Mouse (Mus musculus) intestine, embryonic 15.5 days (tissue): ENCODE data around the gene Cyb5r1. TPM values are rescaled to one million over a fixed set of nuclear protein-coding genes. Genes with fewer than 3 reads are reported as not detected.

Source experiments
- ATAC-seq: fragments of 200-750 bp; cut with Nextera tagmentation; 2 replicates; pipeline ENCODE4 v1.8.0; 2017; ENCODE audit warnings: moderate TSS enrichment, moderate library complexity
- H3K27ac ChIP-seq: fragments of 300-500 bp; sonication (generic); 2 replicates; pipeline ENCODE4 v1.5.1; 2015; ENCODE audit warnings: mild to moderate bottlenecking, inconsistent platforms
- H3K27me3 ChIP-seq: fragments of 300-500 bp; sonication (generic); replicated peaks from 2 replicates; pipeline ENCODE4 v1.6.1; 2015; ENCODE audit warnings: inconsistent platforms
- H3K36me3 ChIP-seq: fragments of 300-500 bp; sonication (generic); 2 replicates; pipeline ENCODE4 v1.6.1; 2015; ENCODE audit warnings: inconsistent platforms
- H3K4me1 ChIP-seq: fragments of 300-500 bp; sonication (generic); replicated peaks from 2 replicates; pipeline ENCODE4 v1.6.1; 2015; ENCODE audit warnings: inconsistent platforms
- H3K4me2 ChIP-seq: fragments of 300-500 bp; sonication (generic); replicated peaks from 2 replicates; pipeline ENCODE4 v1.6.1; 2015; ENCODE audit warnings: mild to moderate bottlenecking, inconsistent platforms
- H3K4me3 ChIP-seq: fragments of 300-500 bp; sonication (generic); replicated peaks from 2 replicates; pipeline ENCODE4 v1.5.1; 2015; ENCODE audit warnings: inconsistent platforms
- H3K9ac ChIP-seq: fragments of 300-500 bp; sonication (generic); 2 replicates; pipeline ENCODE4 v1.6.1; 2015; ENCODE audit warnings: inconsistent platforms
- H3K9me3 ChIP-seq: fragments of 300-500 bp; sonication (generic); 2 replicates; pipeline ENCODE4 v1.6.1; 2016; ENCODE audit warnings: inconsistent platforms
- WGBS: fragments of 180-500 bp; shearing (Covaris S2); methylation state at CpG from one replicate; pipeline ENCODE4 v1.1.7; 2015; 5-methylcytosine and 5-hydroxymethylcytosine counted together
- polyA plus RNA-seq: library from polyadenylated mRNA; unstranded; fragments of >200 nt; fragmentation: Nextera tagmentation; extraction: Ambion mirVana; gene quantifications from 2 replicates; pipeline ENCODE4 v1.2.1, GENCODE M21; 2015

Gene Cyb5r1
- polyA plus RNA-seq = 35.8 and 37.9 TPM in 2 replicates

DNA sequence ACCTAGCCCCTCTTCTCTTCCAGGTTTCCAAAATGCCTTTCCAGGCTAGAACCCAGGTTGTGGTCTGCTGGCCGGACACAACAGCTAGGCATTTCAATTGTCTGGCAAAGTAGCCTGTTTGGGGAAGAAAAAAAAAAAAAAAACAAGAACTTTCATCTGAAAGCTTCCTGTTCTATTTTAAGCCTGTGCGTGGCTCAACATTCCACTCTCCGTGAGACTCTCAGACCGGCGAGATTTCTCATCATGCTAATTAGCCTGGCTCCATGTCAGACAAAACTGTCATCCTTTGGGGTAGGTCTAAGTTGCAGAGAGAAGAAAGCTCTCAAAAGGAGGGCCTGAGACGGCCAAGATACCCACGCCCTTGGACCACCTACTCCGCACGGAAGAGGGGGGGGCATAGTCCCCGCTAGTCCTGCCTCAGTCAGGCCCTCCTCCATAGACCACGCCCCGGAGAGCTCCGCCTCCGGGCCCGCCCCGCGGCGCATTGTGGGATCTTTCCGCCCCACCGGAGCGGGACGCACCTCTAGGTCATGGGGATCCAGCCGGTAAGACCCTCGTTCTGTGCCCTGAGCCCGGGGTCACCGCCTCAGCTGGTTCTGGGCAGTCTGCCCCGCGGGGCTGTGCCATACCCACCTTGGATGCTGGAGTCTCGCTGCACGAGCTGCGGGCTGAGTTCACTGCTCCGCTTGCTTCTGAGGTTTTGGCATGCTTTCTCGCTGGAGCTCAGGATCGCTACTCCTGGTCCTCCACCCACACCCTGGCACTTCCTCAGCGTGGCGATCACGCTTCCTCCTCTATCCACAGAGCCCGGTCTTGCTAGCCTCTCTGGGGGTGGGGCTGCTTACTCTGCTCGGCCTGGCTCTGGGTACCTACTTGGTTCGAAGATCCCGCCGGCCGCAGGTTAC, at the start of gene Cyb5r1:
Cyb5r1 (plus strand) TSS at position 51 of the 905 bp plus-strand sequence.
- no peaks in the 10 kb centered on the region for H3K27me3 ChIP-seq
- H3K27ac ChIP-seq = peak within 1 kb of the TSS; percentile 71
- peak; percentile 99 for ATAC-seq
- peak within 1 kb of the TSS; percentile 83 for H3K4me2 ChIP-seq
- peak within 1 kb of the TSS; percentile 83 for H3K4me3 ChIP-seq
- H3K9ac ChIP-seq = peak within 1 kb of the TSS; percentile 83
- H3K9me3 ChIP-seq = no peaks in the 10 kb centered on the region
- H3K4me1 ChIP-seq = peaks cover 8% of the 10 kb centered on the region
- WGBS = under 1% methylated on average over 43 of the region's 43 CpGs
- peaks cover 15% of the 10 kb centered on the region for H3K36me3 ChIP-seq

DNA sequence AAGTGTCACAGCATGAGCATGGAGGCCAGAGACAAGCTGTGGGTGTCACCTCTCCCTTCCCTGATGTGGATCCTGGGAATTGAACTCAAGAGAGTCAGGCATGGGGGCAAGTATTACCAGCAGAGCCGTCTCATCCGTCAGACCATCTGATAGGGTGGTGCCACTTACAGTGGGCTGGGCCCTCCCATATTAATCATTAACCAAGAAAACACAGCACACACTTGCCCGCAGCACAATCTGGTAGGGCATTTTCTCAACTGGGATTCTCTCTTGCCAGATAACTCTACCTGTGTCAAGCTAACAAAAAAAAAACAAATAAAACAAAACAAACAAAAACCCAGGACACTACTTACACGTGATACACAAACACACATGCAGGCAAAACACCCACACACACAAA, 47.9 kb upstream of the Cyb5r1 start:
- Histone ChIP-seq H3K4me1 (peaks cover 6% of the 10 kb centered on the region), H3K27me3 (no peaks in the 10 kb centered on the region), H3K4me3 (no peak overlapping the region), H3K27ac (no peak overlapping the region), H3K9ac (no peak overlapping the region), H3K9me3 (no peaks in the 10 kb centered on the region), H3K36me3 (peaks cover 41% of the 10 kb centered on the region), H3K4me2 (no peak overlapping the region)
- WGBS = 59% methylated on average over 4 of the region's 4 CpGs
- peak; percentile 61 for ATAC-seq

DNA sequence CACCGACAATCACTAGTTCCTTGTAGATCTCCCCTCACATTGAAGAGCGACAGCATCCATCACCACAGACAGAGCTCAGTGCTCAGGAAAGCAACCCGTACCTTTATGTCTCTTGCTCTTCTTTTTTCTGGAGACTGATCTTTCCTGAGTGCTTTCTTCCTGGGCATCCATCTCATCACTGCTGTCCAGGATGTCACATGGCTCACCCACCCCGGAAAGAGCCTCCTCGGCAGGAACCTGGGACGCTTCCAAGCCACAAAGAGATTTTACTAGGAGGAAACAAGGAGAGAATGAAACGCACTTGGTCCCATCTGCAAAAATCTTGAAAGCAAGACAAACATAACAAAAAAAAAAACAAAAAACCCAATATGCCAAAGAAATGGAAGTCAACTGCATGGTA, 44.7 kb upstream of the Cyb5r1 start:
- Histone ChIP-seq H3K27ac (no peak overlapping the region), H3K9ac (no peak overlapping the region; the same call in 1 of the 2 replicates), H3K9me3 (no peaks in the 10 kb centered on the region), H3K4me3 (peak overlapping the region; percentile 86), H3K27me3 (no peaks in the 10 kb centered on the region), H3K36me3 (peaks cover 17% of the 10 kb centered on the region), H3K4me2 (peak overlapping the region; percentile 76), H3K4me1 (peaks cover 6% of the 10 kb centered on the region)
- 72% methylated on average over 7 of the region's 7 CpGs for WGBS
- no peak for ATAC-seq

DNA sequence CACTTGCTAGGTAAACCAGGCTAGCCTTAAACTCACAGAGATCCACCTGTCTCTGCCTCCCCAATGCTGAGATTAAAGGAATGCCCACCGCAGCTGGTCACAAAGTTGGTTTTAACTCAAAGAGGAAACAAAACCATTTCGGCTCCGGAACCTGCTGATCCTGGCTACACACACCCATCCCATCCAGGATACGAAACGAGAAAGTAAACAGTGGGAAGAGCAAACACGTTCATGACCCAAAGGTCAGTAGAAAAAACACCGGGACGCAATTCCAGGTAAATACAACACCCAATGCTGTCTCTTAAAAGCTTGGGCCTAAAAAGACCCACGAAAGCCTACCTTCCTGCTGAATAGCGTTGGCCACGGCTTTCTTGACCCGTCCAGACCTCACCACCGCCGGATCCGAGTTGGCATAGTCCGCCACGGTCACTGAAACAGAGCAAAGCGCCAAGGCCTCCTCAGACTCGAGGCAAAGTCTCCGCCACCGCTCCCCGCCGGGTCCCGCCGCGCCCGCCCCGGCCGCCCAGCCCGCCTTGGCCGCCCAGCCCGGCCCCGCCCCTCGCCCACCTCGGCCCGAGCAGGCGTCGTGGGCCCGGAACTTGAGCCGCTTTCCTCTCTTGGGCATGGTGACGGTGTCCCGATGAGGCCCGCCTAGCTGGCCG, 44.0 kb upstream of the Cyb5r1 start:
- H3K4me3 ChIP-seq = peak overlapping the region; percentile 86
- H3K4me1 ChIP-seq = peaks cover 6% of the 10 kb centered on the region
- H3K9ac ChIP-seq = peak overlapping the region; percentile 97
- peak; percentile 90 for ATAC-seq
- H3K27me3 ChIP-seq = no peaks in the 10 kb centered on the region
- under 1% methylated on average over 31 of the region's 44 CpGs for WGBS
- no peaks in the 10 kb centered on the region for H3K9me3 ChIP-seq
- H3K4me2 ChIP-seq = peak overlapping the region; percentile 76
- H3K36me3 ChIP-seq = peaks cover 12% of the 10 kb centered on the region
- peak overlapping the region; percentile 84 for H3K27ac ChIP-seq

DNA sequence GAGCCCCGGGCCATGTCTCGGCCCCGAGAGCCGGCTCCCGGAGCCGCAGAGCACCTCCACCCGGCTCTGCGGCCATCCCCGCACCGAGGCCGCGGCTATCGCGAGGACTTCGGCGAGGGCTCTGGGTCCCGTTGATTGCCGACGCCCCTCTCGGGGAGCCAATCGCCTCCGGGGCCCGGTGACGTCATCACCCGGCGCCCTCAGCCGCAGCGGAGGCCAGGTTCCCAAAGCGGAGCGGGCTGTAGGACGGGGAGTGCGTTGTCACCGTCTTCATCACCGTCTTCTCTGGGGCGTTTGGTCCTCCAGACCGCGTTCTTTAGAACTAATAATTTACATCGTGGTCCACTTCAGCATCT, 43.5 kb upstream of the Cyb5r1 start, which contains the start of gene Tmem183a:
Tmem183a (minus strand) TSS at position 123 of the 356 bp plus-strand sequence.
- H3K4me3 ChIP-seq = peak within 1 kb of the TSS; percentile 86
- peaks cover 12% of the 10 kb centered on the region for H3K36me3 ChIP-seq
- WGBS = under 1% methylated on average over 38 of the region's 38 CpGs
- H3K27me3 ChIP-seq = no peaks in the 10 kb centered on the region
- peaks cover 6% of the 10 kb centered on the region for H3K4me1 ChIP-seq
- H3K27ac ChIP-seq = peak within 1 kb of the TSS; percentile 84
- no peaks in the 10 kb centered on the region for H3K9me3 ChIP-seq
- peak; percentile 97 for ATAC-seq
- H3K4me2 ChIP-seq = peak within 1 kb of the TSS; percentile 76
- peak within 1 kb of the TSS; percentile 97 for H3K9ac ChIP-seq

DNA sequence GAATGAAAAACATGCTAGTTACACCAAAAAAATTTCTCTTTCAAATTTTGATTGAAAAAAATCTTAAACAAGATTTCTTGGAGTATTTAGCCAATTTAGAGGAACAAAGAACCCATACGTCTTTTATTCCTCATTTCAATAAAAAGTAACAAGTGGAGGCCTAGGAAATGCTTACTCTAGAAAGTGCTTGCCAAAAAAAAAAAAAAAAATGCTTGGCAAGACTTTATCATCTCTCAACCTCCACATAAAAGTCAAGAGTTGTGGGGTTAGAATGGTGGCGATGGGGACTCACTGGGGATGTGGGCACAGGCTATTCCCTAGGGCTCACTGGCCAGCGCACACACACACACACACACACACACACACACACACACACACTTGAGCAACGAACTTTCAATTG, 42.2 kb upstream of the Cyb5r1 start:
- 82% methylated on average over 4 of the region's 4 CpGs for WGBS
- H3K27me3 ChIP-seq = no peaks in the 10 kb centered on the region
- no peak overlapping the region for H3K4me2 ChIP-seq
- H3K27ac ChIP-seq = no peak overlapping the region
- H3K4me1 ChIP-seq = peaks cover 3% of the 10 kb centered on the region
- H3K9ac ChIP-seq = no peak overlapping the region
- H3K4me3 ChIP-seq = no peak overlapping the region
- no peak for ATAC-seq
- H3K36me3 ChIP-seq = peaks cover 8% of the 10 kb centered on the region; the same call in 1 of the 2 replicates
- H3K9me3 ChIP-seq = no peaks in the 10 kb centered on the region

DNA sequence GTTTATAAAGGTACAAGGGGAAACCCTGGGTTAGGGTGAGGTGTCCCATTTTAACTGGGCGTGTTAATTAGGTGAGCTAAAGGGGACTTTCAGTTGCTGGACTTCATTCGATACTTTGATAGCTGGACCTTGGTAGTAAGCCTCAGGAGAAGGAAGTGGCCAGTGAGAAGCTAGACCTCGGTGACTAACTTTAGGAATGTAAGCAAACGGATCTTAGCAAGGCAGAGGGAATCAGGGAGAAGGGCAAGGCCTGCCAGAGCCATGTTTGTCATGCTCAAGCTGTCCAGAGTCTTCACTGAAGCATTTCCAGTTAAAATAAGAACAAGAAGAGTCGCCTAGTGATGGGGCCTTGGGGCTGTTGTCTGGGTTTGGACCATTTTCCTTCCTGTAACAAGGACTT, 39.9 kb upstream of the Cyb5r1 start:
- no peak overlapping the region for H3K4me2 ChIP-seq
- no peak overlapping the region for H3K4me3 ChIP-seq
- WGBS = 60% methylated on average over 5 of the region's 5 CpGs
- 0 out of 2 replicates have a peak, but pooled peaks cover 3% of the 10 kb centered on the region for H3K27me3 ChIP-seq
- H3K9me3 ChIP-seq = no peaks in the 10 kb centered on the region
- H3K4me1 ChIP-seq = peaks cover 3% of the 10 kb centered on the region; the same call in 1 of the 2 replicates
- H3K36me3 ChIP-seq = peaks cover 2% of the 10 kb centered on the region; the same call in 1 of the 2 replicates
- ATAC-seq = no peak
- H3K9ac ChIP-seq = no peak overlapping the region
- no peak overlapping the region for H3K27ac ChIP-seq

DNA sequence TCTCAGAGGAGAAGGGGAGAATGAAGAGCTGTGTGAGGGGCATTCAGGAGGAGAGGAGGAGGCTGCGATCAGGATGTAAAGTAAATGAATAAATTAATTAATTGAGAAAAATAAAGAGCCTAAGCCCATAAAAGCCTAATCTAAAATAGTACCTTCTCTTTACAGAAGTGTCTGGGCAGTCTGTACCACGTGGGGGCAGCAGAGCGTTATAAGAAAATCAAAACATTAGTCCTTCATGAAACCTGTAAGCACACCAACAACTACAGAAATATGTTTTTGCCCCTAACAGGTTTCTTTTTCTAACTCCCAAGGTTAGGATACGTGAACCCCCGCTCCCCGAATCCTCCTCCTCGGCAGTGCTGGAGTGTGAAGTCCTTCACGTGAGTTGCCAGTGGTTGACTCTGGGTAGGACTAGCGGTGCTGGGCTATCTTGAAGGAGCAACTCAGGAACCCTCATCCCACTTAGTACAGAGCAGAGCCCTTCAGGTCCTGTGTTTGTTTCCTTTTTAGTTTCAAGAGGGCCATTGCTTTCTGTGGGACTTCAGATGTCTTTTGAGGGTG, 36.5 kb upstream of the Cyb5r1 start:
- H3K4me3 ChIP-seq = no peak overlapping the region
- WGBS = 53% methylated on average over 9 of the region's 9 CpGs

DNA sequence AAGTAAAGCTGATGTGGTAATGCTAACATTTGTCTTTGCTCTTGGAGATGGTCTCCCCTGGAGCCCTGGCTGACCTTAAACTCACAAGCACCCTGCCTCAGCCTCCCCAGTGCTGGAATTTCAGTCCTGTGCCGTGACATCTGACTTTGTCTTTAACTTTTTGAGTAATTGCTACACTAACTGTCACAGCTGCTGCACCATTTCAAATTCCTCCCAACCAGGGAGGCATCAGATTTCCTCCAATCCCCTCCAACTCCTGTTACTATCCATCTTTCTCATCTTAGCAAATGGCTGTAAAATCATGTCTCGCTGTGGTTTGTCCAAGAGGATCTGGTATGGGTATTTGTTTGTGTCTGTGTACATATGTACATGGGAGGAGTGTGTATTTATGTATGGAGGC, 31.2 kb upstream of the Cyb5r1 start:
- Histone ChIP-seq H3K4me1 (no peaks in the 10 kb centered on the region), H3K27ac (no peak overlapping the region), H3K4me3 (no peak overlapping the region), H3K27me3 (no peaks in the 10 kb centered on the region), H3K9me3 (no peaks in the 10 kb centered on the region), H3K36me3 (no peaks in the 10 kb centered on the region), H3K4me2 (no peak overlapping the region), H3K9ac (no peak overlapping the region)
- no peak for ATAC-seq
- WGBS = 69% methylated on average over 2 of the region's 2 CpGs

More for the DNA sequence above, 36.5 kb upstream of the Cyb5r1 start:
- no peak for ATAC-seq
- Histone ChIP-seq H3K9me3 (no peaks in the 10 kb centered on the region), H3K36me3 (no peaks in the 10 kb centered on the region), H3K4me1 (no peaks in the 10 kb centered on the region), H3K9ac (no peak overlapping the region), H3K27ac (no peak overlapping the region), H3K4me2 (no peak overlapping the region), H3K27me3 (0 out of 2 replicates have a peak, but pooled peaks cover 3% of the 10 kb centered on the region)

DNA sequence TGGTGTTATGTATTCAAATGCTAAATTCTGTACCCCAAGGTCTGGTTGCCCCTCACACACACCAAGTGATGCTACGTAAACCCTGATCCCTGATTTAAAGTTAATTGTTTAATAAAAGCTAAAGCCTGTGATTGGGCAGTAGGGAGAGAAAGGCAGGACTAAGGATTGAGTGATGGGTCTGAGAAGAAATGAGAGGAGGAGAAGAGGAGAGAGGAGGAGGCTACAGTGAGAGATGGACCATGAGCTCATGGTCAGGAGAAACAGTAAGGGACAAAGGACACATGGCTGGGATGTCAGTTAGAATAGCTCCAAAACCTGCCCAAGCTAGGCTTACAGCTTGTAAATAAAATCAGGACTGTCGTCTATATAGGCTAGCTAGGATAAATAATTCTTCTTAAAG, 24.3 kb upstream of the Cyb5r1 start:
- H3K27me3 ChIP-seq = no peaks in the 10 kb centered on the region
- no peak overlapping the region for H3K9ac ChIP-seq
- no peaks in the 10 kb centered on the region for H3K4me1 ChIP-seq
- H3K4me2 ChIP-seq = no peak overlapping the region; the same call in 1 of the 2 replicates
- no peak for ATAC-seq
- H3K36me3 ChIP-seq = no peaks in the 10 kb centered on the region
- no peaks in the 10 kb centered on the region for H3K9me3 ChIP-seq
- no peak overlapping the region for H3K27ac ChIP-seq
- 65% methylated on average over 2 of the region's 2 CpGs for WGBS
- no peak overlapping the region for H3K4me3 ChIP-seq

DNA sequence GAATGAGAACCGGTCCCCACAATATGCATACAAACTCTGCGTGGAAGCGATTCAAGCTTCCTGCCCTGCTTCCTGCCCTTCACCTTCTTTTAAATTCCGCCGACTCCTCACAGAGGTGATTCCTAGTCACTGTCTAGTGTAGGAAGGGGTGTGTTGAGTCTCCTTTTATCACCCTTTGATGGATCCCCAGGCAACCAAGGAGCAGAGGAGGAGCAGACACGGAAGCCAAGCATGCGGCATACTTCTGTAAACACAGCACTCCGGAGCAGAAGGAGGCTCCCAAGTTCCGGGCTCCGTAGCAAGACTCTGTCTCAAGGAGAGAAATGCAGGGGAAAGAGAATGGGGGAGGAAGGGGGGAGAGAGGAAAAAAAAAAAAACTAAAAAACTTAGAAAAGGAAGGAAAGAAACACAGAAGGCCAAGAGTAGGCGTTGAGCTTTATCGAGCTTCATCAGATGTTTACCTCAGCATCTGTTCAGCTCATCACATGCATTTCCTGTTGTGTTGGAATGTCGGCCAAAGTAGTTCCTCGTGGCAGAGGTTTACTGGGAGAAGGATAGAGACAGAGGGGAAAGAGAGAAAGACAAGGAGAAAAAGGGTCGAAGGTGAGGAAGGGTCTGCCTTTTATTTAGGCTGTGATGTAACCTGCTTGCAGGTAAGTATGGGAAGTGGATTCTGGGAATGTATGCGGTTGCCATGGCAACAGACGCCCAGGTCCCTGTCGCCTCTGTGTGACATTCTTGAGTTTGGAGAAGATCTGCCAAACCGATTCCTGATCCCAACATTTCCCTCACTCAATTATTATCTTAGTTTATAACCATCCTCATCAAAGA, 23.3 kb upstream of the Cyb5r1 start:
- WGBS = 2% methylated on average over 19 of the region's 19 CpGs
- ATAC-seq = no peak; the same call in 1 of the 2 replicates

More for the DNA sequence above, 23.3 kb upstream of the Cyb5r1 start:
- peak overlapping the region; percentile 27 for H3K4me3 ChIP-seq
- H3K36me3 ChIP-seq = no peaks in the 10 kb centered on the region
- peak overlapping the region; percentile 73 for H3K4me2 ChIP-seq
- H3K9ac ChIP-seq = peak overlapping the region; percentile 37
- H3K27ac ChIP-seq = no peak overlapping the region
- H3K27me3 ChIP-seq = no peaks in the 10 kb centered on the region
- no peaks in the 10 kb centered on the region for H3K9me3 ChIP-seq
- H3K4me1 ChIP-seq = no peaks in the 10 kb centered on the region
